Mouse (Mus musculus) midbrain, postnatal 0 days (tissue): ENCODE measurements around the gene Osbpl5. TPM values are rescaled to one million over a fixed set of nuclear protein-coding genes. Genes with fewer than 3 reads are reported as not detected.
"Not testable (repeated sequence)": the region's sequence is repeated elsewhere in the genome, so short reads cannot be mapped to it uniquely, and the experiment has no call there.

Source experiments
- ATAC-seq: fragments of 200-750 bp; cut with Nextera tagmentation; 2 replicates; pipeline ENCODE4 v1.8.0; 2017; ENCODE audit warnings: moderate number of reproducible peaks, mild to moderate bottlenecking, moderate TSS enrichment, moderate library complexity; ENCODE audit not compliant: low FRiP score
- DNase-seq: peaks from one replicate; pipeline ENCODE4 v3.0.0-alpha.2; 2015; ENCODE audit warnings: low spot score
- H3K27ac ChIP-seq: fragments of 300-500 bp; sonication (generic); 2 replicates; pipeline ENCODE4 v1.5.1; 2014; ENCODE audit warnings: low read depth, mild to moderate bottlenecking, low read length, mixed read lengths
- H3K27me3 ChIP-seq: fragments of 300-500 bp; sonication (generic); 2 replicates; pipeline ENCODE4 v1.6.1; 2014; ENCODE audit warnings: low read length, control low read depth, mixed read lengths; ENCODE audit not compliant: insufficient read depth
- H3K36me3 ChIP-seq: fragments of 300-500 bp; sonication (generic); 2 replicates; pipeline ENCODE4 v1.6.1; 2014; ENCODE audit warnings: low read length, control low read depth, mixed read lengths; ENCODE audit not compliant: insufficient read depth
- H3K4me1 ChIP-seq: fragments of 300-500 bp; sonication (generic); 2 replicates; pipeline ENCODE4 v1.6.1; 2014; ENCODE audit warnings: mild to moderate bottlenecking, control low read depth, antibody characterized with exemption, low read length, mixed read lengths; ENCODE audit not compliant: insufficient read depth
- H3K4me2 ChIP-seq: fragments of 300-500 bp; sonication (generic); 2 replicates; pipeline ENCODE4 v1.6.1; 2014; ENCODE audit warnings: low read depth, mild to moderate bottlenecking, low read length, mixed read lengths; ENCODE audit not compliant: poor library complexity, severe bottlenecking
- H3K4me3 ChIP-seq: fragments of 300-500 bp; sonication (generic); 2 replicates; pipeline ENCODE4 v1.5.1; 2014; ENCODE audit warnings: low read depth, mild to moderate bottlenecking, low read length, moderate library complexity
- H3K9ac ChIP-seq: fragments of 300-500 bp; sonication (generic); replicated peaks from 2 replicates; pipeline ENCODE4 v1.6.1; 2014; ENCODE audit warnings: mild to moderate bottlenecking, low read length, moderate library complexity, mixed read lengths; ENCODE audit not compliant: poor library complexity, severe bottlenecking
- H3K9me3 ChIP-seq: fragments of 300-500 bp; sonication (generic); 2 replicates; pipeline ENCODE4 v1.6.1; 2016; ENCODE audit warnings: low read length, control low read depth
- CTCF ChIP-seq: IDR thresholded peaks from 2 replicates; pipeline ENCODE4 v1.5.1; 2016; ENCODE audit warnings: antibody characterized with exemption, mild to moderate bottlenecking
- WGBS: fragments of 180-500 bp; shearing (Covaris S2); extraction: QIAGEN DNeasy Blood & Tissue Kit; methylation state at CpG from one replicate; pipeline ENCODE4 v1.1.7; 2014; 5-methylcytosine and 5-hydroxymethylcytosine counted together
- polyA plus RNA-seq: library from polyadenylated mRNA; unstranded; fragments of >200 nt; fragmentation: Nextera tagmentation; extraction: Ambion mirVana; gene quantifications from 2 replicates; pipeline ENCODE4 v1.2.1, GENCODE M21; 2015
- total RNA-seq: library from RNA; depleted of rRNA; stranded (reverse); fragments of >200 nt; gene quantifications from 2 replicates; pipeline ENCODE4 v1.2.3, GENCODE M21; 2014

Gene Osbpl5
- total and polyA plus RNA-seq, 2 experiments from 2014 or later, result 26.7 to 52.6 TPM

GRCm38 (mm10) chr7:143685359-143686067 lies 71.3 kb downstream of the Osbpl5 start, which contains the start of gene Tnfrsf23:
TSS of gene Tnfrsf23 (minus strand) at chr7:143685872.
- peaks cover 20% of the 10 kb centered on the region for H3K36me3 ChIP-seq
- no peaks in the 10 kb centered on the region for H3K4me1 ChIP-seq
- H3K9ac ChIP-seq, result no peak within 1 kb of the TSS
- H3K9me3 ChIP-seq, result no peaks in the 10 kb centered on the region
- DNase-seq (peak; percentile 75), ATAC-seq (peak; percentile 83; the same call in 1 of the 2 replicates)
- H3K4me3 ChIP-seq, result peak within 1 kb of the TSS; percentile 28
- H3K27me3 ChIP-seq, result no peaks in the 10 kb centered on the region
- peak within 1 kb of the TSS; percentile 64 for H3K4me2 ChIP-seq
- H3K27ac ChIP-seq, result no peak within 1 kb of the TSS
- no peak for TF ChIP-seq CTCF
- WGBS, result 3% methylated on average over 35 of the region's 35 CpGs

GRCm38 (mm10) chr7:143684569-143684968 lies 72.2 kb downstream of the Osbpl5 start:
- H3K9me3 ChIP-seq, H3K4me1 ChIP-seq, H3K27ac ChIP-seq, DNase-seq, H3K27me3 ChIP-seq, ATAC-seq, H3K4me2 ChIP-seq, H3K9ac ChIP-seq, H3K4me3 ChIP-seq: not testable (repeated sequence)
- WGBS, result 76% methylated on average over 1 of the region's 2 CpGs
- peaks cover 15% of the 10 kb centered on the region for H3K36me3 ChIP-seq

- no peak overlapping the region for H3K27ac ChIP-seq
- no peak for ATAC-seq
- H3K9ac ChIP-seq, result no peak overlapping the region
- no peaks in the 10 kb centered on the region for H3K4me1 ChIP-seq
- H3K36me3 ChIP-seq, result no peaks in the 10 kb centered on the region
- no peaks in the 10 kb centered on the region for H3K9me3 ChIP-seq
- H3K4me3 ChIP-seq, result no peak overlapping the region
- no peak for DNase-seq
- no peaks in the 10 kb centered on the region for H3K27me3 ChIP-seq
- WGBS, result 89% methylated on average over 1 of the region's 1 CpGs
- H3K4me2 ChIP-seq, result no peak overlapping the region
- TF ChIP-seq CTCF, result no peak
Observed at GRCm38 (mm10) chr7:143681566-143681965, 75.2 kb downstream of the Osbpl5 start.

GRCm38 (mm10) chr7:143680836-143681235 lies 75.9 kb downstream of the Osbpl5 start:
- H3K27ac ChIP-seq, H3K36me3 ChIP-seq, H3K9me3 ChIP-seq, DNase-seq, H3K4me1 ChIP-seq, ATAC-seq, H3K4me3 ChIP-seq, H3K27me3 ChIP-seq, H3K4me2 ChIP-seq, H3K9ac ChIP-seq: not testable (repeated sequence)
- WGBS, result 56% methylated on average over 2 of the region's 2 CpGs

GRCm38 (mm10) chr7:143679650-143680049 lies 77.1 kb downstream of the Osbpl5 start:
- H3K4me1 ChIP-seq, H3K4me2 ChIP-seq, H3K9ac ChIP-seq, H3K27ac ChIP-seq, H3K4me3 ChIP-seq, H3K27me3 ChIP-seq, ATAC-seq, H3K9me3 ChIP-seq, DNase-seq, H3K36me3 ChIP-seq: not testable (repeated sequence)
- 68% methylated on average over 2 of the region's 2 CpGs for WGBS

- H3K4me2 ChIP-seq, result no peak overlapping the region
- H3K4me1 ChIP-seq, result no peaks in the 10 kb centered on the region
- H3K36me3 ChIP-seq, result no peaks in the 10 kb centered on the region
- H3K27me3 ChIP-seq, result no peaks in the 10 kb centered on the region
- ATAC-seq, result no peak
- DNase-seq, result no peak
- H3K9me3 ChIP-seq, result no peaks in the 10 kb centered on the region
- no peak overlapping the region for H3K9ac ChIP-seq
- no peak overlapping the region for H3K27ac ChIP-seq
- H3K4me3 ChIP-seq, result no peak overlapping the region
- no peak for TF ChIP-seq CTCF
Observed at GRCm38 (mm10) chr7:143666427-143667311, 90.1 kb downstream of the Osbpl5 start.
